Mouse (Mus musculus) MEL (cell line): ENCODE measurements around the gene Mycbp2. TPM values are rescaled to one million over a fixed set of nuclear protein-coding genes. Genes with fewer than 3 reads are reported as not detected.
A peak's percentile ranks its signal among the peaks of the same experiment; 100 is the strongest.

ENCODE experiments used
- DNase-seq: peaks from one replicate; pipeline ENCODE4 v3.0.0; 2011; ENCODE audit warnings: low read depth, low spot score
- H3K27ac ChIP-seq: 2 replicates; pipeline ENCODE4 v1.5.1; 2012; ENCODE audit warnings: low read depth, mild to moderate bottlenecking, control low read depth, low read length, moderate library complexity; ENCODE audit not compliant: control insufficient read depth
- H3K27me3 ChIP-seq, 2 experiments: fragments of 150-350 bp in 1 of 2; sonication (generic) in 1 of 2; 2 replicates each; pipeline ENCODE4 v1.6.1; 2012; ENCODE audit warnings: low read length in 2 of 2, mild to moderate bottlenecking in 2 of 2, improper control_type of control experiment in 1 of 2, moderate library complexity in 1 of 2; ENCODE audit not compliant: insufficient read depth in 2 of 2, control insufficient read depth in 1 of 2
- H3K36me3 ChIP-seq, 2 experiments: 2 replicates each; pipeline ENCODE4 v1.6.1; 2012 to 2014; ENCODE audit warnings: low read length in 2 of 2, improper control_type of control experiment in 1 of 2, inconsistent platforms in 1 of 2, mild to moderate bottlenecking in 1 of 2; ENCODE audit not compliant: insufficient read depth in 2 of 2, control insufficient read depth in 1 of 2
- H3K4me1 ChIP-seq, 2 experiments: fragments of 150-350 bp in 1 of 2; sonication (generic) in 1 of 2; 2 replicates each; pipeline ENCODE4 v1.6.1; 2012; ENCODE audit warnings: low read length in 2 of 2, improper control_type of control experiment in 1 of 2, mild to moderate bottlenecking in 1 of 2; ENCODE audit not compliant: insufficient read depth in 2 of 2, control insufficient read depth in 1 of 2
- H3K4me3 ChIP-seq, 2 experiments: fragments of 150-350 bp in 1 of 2; sonication (generic) in 1 of 2; 2 replicates each; pipeline ENCODE4 v1.5.1; 2012; ENCODE audit warnings: low read depth in 2 of 2, low read length in 2 of 2, mild to moderate bottlenecking in 2 of 2, moderate library complexity in 2 of 2, control low read depth in 1 of 2, improper control_type of control experiment in 1 of 2; ENCODE audit not compliant: control insufficient read depth in 1 of 2, insufficient read depth in 1 of 2
- H3K79me2 ChIP-seq: 2 replicates; pipeline ENCODE4 v1.6.1; 2012; ENCODE audit warnings: mild to moderate bottlenecking, low read length, moderate library complexity; ENCODE audit not compliant: control insufficient read depth, poor library complexity, insufficient read depth
- H3K9ac ChIP-seq: 2 replicates; pipeline ENCODE4 v1.6.1; 2012; ENCODE audit warnings: low read depth, mild to moderate bottlenecking, control low read depth, low read length, moderate library complexity; ENCODE audit not compliant: control insufficient read depth, poor library complexity, severe bottlenecking
- H3K9me3 ChIP-seq: fragments of 150-350 bp; sonication (generic); replicated peaks from 2 replicates; pipeline ENCODE4 v1.6.1; 2012; ENCODE audit warnings: mild to moderate bottlenecking, low read length, improper control_type of control experiment, moderate library complexity; ENCODE audit not compliant: insufficient read depth
- BHLHE40 ChIP-seq: IDR thresholded peaks from 2 replicates; pipeline ENCODE4 v1.6.1; 2012; ENCODE audit warnings: low read depth, mild to moderate bottlenecking, inconsistent platforms, low read length, improper control_type of control experiment, borderline replicate concordance
- CHD1 ChIP-seq: IDR thresholded peaks from 2 replicates; pipeline ENCODE4 v1.6.1; 2012; ENCODE audit warnings: low read depth, mild to moderate bottlenecking, inconsistent platforms, low read length, improper control_type of control experiment
- ELF1 ChIP-seq: IDR thresholded peaks from 2 replicates; pipeline ENCODE4 v1.6.1; 2014; ENCODE audit warnings: low read depth, mild to moderate bottlenecking, inconsistent platforms, low read length, improper control_type of control experiment, moderate library complexity
- ETS1 ChIP-seq: IDR thresholded peaks from 2 replicates; pipeline ENCODE4 v1.6.1; 2012; ENCODE audit warnings: low read depth, mild to moderate bottlenecking, inconsistent platforms, low read length, improper control_type of control experiment, moderate library complexity
- GABPA ChIP-seq: IDR thresholded peaks from 2 replicates; pipeline ENCODE4 v1.6.1; 2012; ENCODE audit warnings: low read depth, mild to moderate bottlenecking, inconsistent platforms, low read length, improper control_type of control experiment, moderate library complexity
- GATA1 ChIP-seq: IDR thresholded peaks from 2 replicates; pipeline ENCODE4 v1.6.1; 2011; ENCODE audit warnings: low read depth, low read length, improper control_type of control experiment
- HCFC1 ChIP-seq: IDR thresholded peaks from 2 replicates; pipeline ENCODE4 v1.6.1; 2012; ENCODE audit warnings: low read depth, mild to moderate bottlenecking, inconsistent platforms, low read length, improper control_type of control experiment, moderate library complexity
- MAFK ChIP-seq: IDR thresholded peaks from 2 replicates; pipeline ENCODE4 v1.6.1; 2011; ENCODE audit warnings: low read depth, mild to moderate bottlenecking, low read length, improper control_type of control experiment, borderline replicate concordance
- MAX ChIP-seq: IDR thresholded peaks from 2 replicates; pipeline ENCODE4 v1.6.1; 2011; ENCODE audit warnings: low read length, improper control_type of control experiment
- MAZ ChIP-seq: IDR thresholded peaks from 2 replicates; pipeline ENCODE4 v1.6.1; 2012; ENCODE audit warnings: low read depth, mild to moderate bottlenecking, inconsistent platforms, low read length, improper control_type of control experiment
- MXI1 ChIP-seq: IDR thresholded peaks from 2 replicates; pipeline ENCODE4 v1.6.1; 2011; ENCODE audit warnings: mild to moderate bottlenecking, low read depth, low read length, improper control_type of control experiment
- MYB ChIP-seq: IDR thresholded peaks from 2 replicates; pipeline ENCODE4 v1.6.1; 2011; ENCODE audit warnings: mild to moderate bottlenecking, low read depth, low read length, improper control_type of control experiment
- MYC ChIP-seq: IDR thresholded peaks from 2 replicates; pipeline ENCODE4 v1.6.1; 2011; ENCODE audit warnings: low read depth, mild to moderate bottlenecking, low read length, improper control_type of control experiment, moderate library complexity
- NRF1 ChIP-seq: IDR thresholded peaks from 2 replicates; pipeline ENCODE4 v1.6.1; 2014; ENCODE audit warnings: low read depth, mild to moderate bottlenecking, inconsistent platforms, low read length, improper control_type of control experiment, moderate library complexity; ENCODE audit not compliant: poor library complexity, insufficient read depth, severe bottlenecking
- POLR2A ChIP-seq, 2 experiments: IDR thresholded peaks; 2 replicates each; pipeline ENCODE4 v1.6.1; 2011 to 2012; ENCODE audit warnings: low read length in 2 of 2, mild to moderate bottlenecking in 2 of 2, control low read depth in 1 of 2, improper control_type of control experiment in 1 of 2, low read depth in 1 of 2, moderate library complexity in 1 of 2; ENCODE audit not compliant: control insufficient read depth in 1 of 2, insufficient read depth in 1 of 2, poor library complexity in 1 of 2
- POLR2AphosphoS2 ChIP-seq: IDR thresholded peaks from 2 replicates; pipeline ENCODE4 v1.6.1; 2011; ENCODE audit warnings: low read length, improper control_type of control experiment
- POLR2AphosphoS5 ChIP-seq: IDR thresholded peaks from 2 replicates; pipeline ENCODE4 v1.6.1; 2012; ENCODE audit warnings: low read depth, borderline replicate concordance, mild to moderate bottlenecking, inconsistent platforms, low read length, moderate library complexity, mixed read lengths
- RCOR1 ChIP-seq: IDR thresholded peaks from 2 replicates; pipeline ENCODE4 v1.6.1; 2012; ENCODE audit warnings: low read depth, mild to moderate bottlenecking, inconsistent platforms, low read length, improper control_type of control experiment
- TBP ChIP-seq: IDR thresholded peaks from 2 replicates; pipeline ENCODE4 v1.8.0; 2011; ENCODE audit warnings: low read depth, low read length, improper control_type of control experiment
- ZC3H11A ChIP-seq: IDR thresholded peaks from 2 replicates; pipeline ENCODE4 v1.6.1; 2012; ENCODE audit warnings: low read depth, mild to moderate bottlenecking, inconsistent platforms, low read length, improper control_type of control experiment
- ZKSCAN1 ChIP-seq: IDR thresholded peaks from 2 replicates; pipeline ENCODE4 v1.6.1; 2012; ENCODE audit warnings: low read depth, mild to moderate bottlenecking, inconsistent platforms, low read length, improper control_type of control experiment, moderate library complexity
- ZMIZ1 ChIP-seq: IDR thresholded peaks from 2 replicates; pipeline ENCODE4 v1.6.1; 2012; ENCODE audit warnings: low read depth, mild to moderate bottlenecking, inconsistent platforms, low read length, improper control_type of control experiment, moderate library complexity
- ZNF384 ChIP-seq: IDR thresholded peaks from 2 replicates; pipeline ENCODE4 v1.6.1; 2012; ENCODE audit warnings: low read depth, mild to moderate bottlenecking, inconsistent platforms, low read length, improper control_type of control experiment
- polyA plus RNA-seq, 2 experiments: library from polyadenylated mRNA; stranded (reverse) in 1 of 2; unstranded in 1 of 2; fragments of >175 nt in 1 of 2; fragments of >200 nt in 1 of 2; gene quantifications; 2 replicates each; pipeline versions ENCODE4 v1.2.1 to v1.2.4; 2012; ENCODE audit warnings: low replicate concordance in 2 of 2, low read depth in 1 of 2; ENCODE audit not compliant: insufficient read length in 2 of 2, insufficient read depth in 1 of 2, missing spikeins in 1 of 2
- total RNA-seq: library from RNA; depleted of rRNA; stranded (reverse); fragments of 300-350 nt; gene quantifications from 2 replicates; pipeline ENCODE4 v1.2.3, GENCODE M21; 2012

Gene Mycbp2
- total and polyA plus RNA-seq, 3 experiments = 9.1 to 28.0 (median 23.4) TPM

DNA sequence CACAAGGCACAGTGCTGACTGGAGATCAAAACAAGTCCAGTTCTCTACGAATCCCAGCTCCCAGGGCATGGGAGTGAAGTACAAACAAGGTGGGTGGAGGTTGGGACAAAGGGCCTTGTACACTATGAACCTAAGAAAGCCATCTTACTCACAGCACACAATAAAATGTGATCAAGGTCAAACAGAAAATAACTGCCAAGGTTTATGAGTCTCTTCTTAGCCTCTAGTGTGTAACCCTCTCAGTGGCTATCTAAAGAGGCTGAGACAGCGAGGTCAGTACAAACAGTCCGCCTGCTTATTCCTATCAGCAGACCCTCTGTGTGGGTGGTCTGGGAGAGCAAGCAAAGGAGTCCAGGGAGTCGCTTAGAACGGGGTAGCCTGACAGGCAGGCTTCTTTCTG lies 258.8 kb downstream of the Mycbp2 start:
- no peak for DNase-seq
- TF ChIP-seq HCFC1 (no peak), POLR2A (IDR thresholded peaks at IDR 0.05; ENCODE audit: control insufficient read depth in 1 of 2, insufficient read depth in 1 of 2, low read depth in 1 of 2, low read length in 2 of 2, poor library complexity in 1 of 2) (no peak), CHD1 (no peak), NRF1 (no peak), ETS1 (no peak), ZNF384 (no peak), MYC (no peak), GABPA (no peak)
- Histone ChIP-seq H3K9me3 (no peaks in the 10 kb centered on the region), H3K4me1 (peaks cover 11 to 17% of the 10 kb centered on the region in 2 experiments), H3K27ac (no peak overlapping the region), H3K27me3 (no peaks in the 10 kb centered on the region), H3K4me3 (no peak overlapping the region), H3K79me2 (peaks cover 3% of the 10 kb centered on the region; the same call in 1 of the 2 replicates), H3K9ac (no peak overlapping the region), H3K36me3 (peaks cover 18 to 27% of the 10 kb centered on the region in 2 experiments)

- Histone ChIP-seq H3K36me3 (peaks cover 25 to 29% of the 10 kb centered on the region in 2 experiments), H3K4me1 (peaks cover 11 to 17% of the 10 kb centered on the region in 2 experiments), H3K9ac (no peak overlapping the region), H3K9me3 (no peaks in the 10 kb centered on the region), H3K27ac (peak overlapping the region; percentile 27; the same call in 1 of the 2 replicates)
- TF ChIP-seq ETS1 (peak; percentile 8; the same call in 1 of the 2 replicates), GABPA (no peak)
- TF ChIP-seq, all 39 proteins: peak for 1
- peaks cover 3% of the 10 kb centered on the region; the same call in 1 of the 2 replicates for H3K79me2 ChIP-seq
- peak; percentile 65 for DNase-seq
- H3K4me3 ChIP-seq = no peak overlapping the region
- no peaks in the 10 kb centered on the region for H3K27me3 ChIP-seq
These were observed 259.8 kb downstream of the Mycbp2 start for GRCm38 (mm10) chr14:103086671-103087324.

GRCm38 (mm10) chr14:103085840-103086533 lies 260.6 kb downstream of the Mycbp2 start:
- H3K9ac ChIP-seq = no peak overlapping the region
- peak; percentile 63 for DNase-seq
- H3K4me1 ChIP-seq = peaks cover 11 to 17% of the 10 kb centered on the region in 2 experiments
- H3K27me3 ChIP-seq = no peaks in the 10 kb centered on the region
- peaks cover 25 to 29% of the 10 kb centered on the region in 2 experiments for H3K36me3 ChIP-seq
- H3K27ac ChIP-seq = peak overlapping the region; percentile 88
- no peaks in the 10 kb centered on the region for H3K9me3 ChIP-seq
- H3K79me2 ChIP-seq = peaks cover 3% of the 10 kb centered on the region; the same call in 1 of the 2 replicates
- H3K4me3 ChIP-seq = no peak overlapping the region
- TF ChIP-seq GABPA = no peak
- TF ChIP-seq TBP = no peak
- no peak for TF ChIP-seq ZMIZ1
- no peak for TF ChIP-seq ZKSCAN1
- peak; percentile 8; the same call in 1 of the 2 replicates for TF ChIP-seq MAFK
- 0 out of 2 replicates have a peak, but pooled peaks have one; percentile 3 for TF ChIP-seq ZC3H11A
- TF ChIP-seq GATA1 = peak; percentile 70
- no peak for TF ChIP-seq RCOR1
- no peak for TF ChIP-seq ELF1
- peak; percentile 75; the same call in 1 of the 2 replicates for TF ChIP-seq ETS1
- TF ChIP-seq MXI1 = peak; percentile 54
- no peak for TF ChIP-seq MAZ
- TF ChIP-seq POLR2AphosphoS2 = no peak
- TF ChIP-seq MAX = no peak
- no peak for TF ChIP-seq POLR2AphosphoS5
- no peak for TF ChIP-seq MYB
- TF ChIP-seq BHLHE40 = no peak
- no peak; the same call in 1 of the 2 replicates for TF ChIP-seq ZNF384
